Mouse (Mus musculus) liver, embryonic 11.5 days (tissue): ENCODE measurements around the gene Flnc. TPM values are rescaled to one million over a fixed set of nuclear protein-coding genes. Genes with fewer than 3 reads are reported as not detected.

Experiments used
- ATAC-seq: fragments of 200-750 bp; cut with Nextera tagmentation; replicated peaks from 2 replicates; pipeline ENCODE4 v1.8.0; 2017; ENCODE audit warnings: moderate number of reproducible peaks, mild to moderate bottlenecking, moderate TSS enrichment, moderate library complexity; ENCODE audit not compliant: low FRiP score
- DNase-seq: peaks from one replicate; pipeline ENCODE4 v3.0.0-alpha.2; 2017; ENCODE audit warnings: low spot score
- H3K27ac ChIP-seq: fragments of 300-500 bp; sonication (generic); 2 replicates; pipeline ENCODE4 v1.5.1; 2014; ENCODE audit warnings: mild to moderate bottlenecking, low read depth, low read length, control low read depth
- H3K27me3 ChIP-seq: fragments of 300-500 bp; sonication (generic); replicated peaks from 2 replicates; pipeline ENCODE4 v1.6.1; 2014; ENCODE audit warnings: low read length, mixed read lengths; ENCODE audit not compliant: control insufficient read depth, insufficient read depth
- H3K36me3 ChIP-seq: fragments of 300-500 bp; sonication (generic); 2 replicates; pipeline ENCODE4 v1.6.1; 2014; ENCODE audit warnings: mild to moderate bottlenecking, low read length, moderate library complexity, mixed read lengths; ENCODE audit not compliant: control insufficient read depth, insufficient read depth
- H3K4me1 ChIP-seq: fragments of 300-500 bp; sonication (generic); replicated peaks from 2 replicates; pipeline ENCODE4 v1.6.1; 2014; ENCODE audit warnings: low read length, mixed read lengths; ENCODE audit not compliant: control insufficient read depth, insufficient read depth
- H3K4me2 ChIP-seq: fragments of 300-500 bp; sonication (generic); 2 replicates; pipeline ENCODE4 v1.6.1; 2014; ENCODE audit warnings: mild to moderate bottlenecking, control low read depth, moderate library complexity
- H3K4me3 ChIP-seq: fragments of 300-500 bp; sonication (generic); 2 replicates; pipeline ENCODE4 v1.5.1; 2014; ENCODE audit warnings: low read depth, low read length, control low read depth
- H3K9ac ChIP-seq: fragments of 300-500 bp; sonication (generic); 2 replicates; pipeline ENCODE4 v1.6.1; 2014; ENCODE audit warnings: low read depth, low read length, control low read depth
- H3K9me3 ChIP-seq: fragments of 300-500 bp; sonication (generic); 2 replicates; pipeline ENCODE4 v1.6.1; 2016; ENCODE audit warnings: low read length, inconsistent platforms, mixed read lengths; ENCODE audit not compliant: control insufficient read depth
- WGBS: fragments of 180-500 bp; shearing (Covaris S2); extraction: QIAGEN DNeasy Blood & Tissue Kit; methylation state at CpG from one replicate; pipeline ENCODE4 v1.1.7; 2014; 5-methylcytosine and 5-hydroxymethylcytosine counted together
- polyA plus RNA-seq: library from polyadenylated mRNA; unstranded; fragments of >200 nt; fragmentation: Nextera tagmentation; extraction: Ambion mirVana; gene quantifications from 2 replicates; pipeline ENCODE4 v1.2.1, GENCODE M21; 2014

Gene Flnc
- polyA plus RNA-seq, 1 experiment from 2014 or later, result 6.2 TPM

GRCm38 (mm10) chr6:29395910-29396713, 36.9 kb upstream of the Flnc start, which contains the start of gene Ccdc136:
Ccdc136 (plus strand) TSS chr6:29396309.
- peaks cover 4% of the 10 kb centered on the region for H3K4me1 ChIP-seq
- H3K36me3 ChIP-seq, result no peaks in the 10 kb centered on the region
- peak within 1 kb of the TSS; percentile 43; the same call in 1 of the 2 replicates for H3K9ac ChIP-seq
- peaks cover 72% of the 10 kb centered on the region for H3K27me3 ChIP-seq
- ATAC-seq, result peak; percentile 80
- no peak within 1 kb of the TSS for H3K27ac ChIP-seq
- peak within 1 kb of the TSS; percentile 49 for H3K4me3 ChIP-seq
- no peaks in the 10 kb centered on the region for H3K9me3 ChIP-seq
- under 1% methylated on average over 46 of the region's 49 CpGs for WGBS
- H3K4me2 ChIP-seq, result peak within 1 kb of the TSS; percentile 59
- peak; percentile 73 for DNase-seq

GRCm38 (mm10) chr6:29396714-29397540, 36.1 kb upstream of the Flnc start:
- Histone ChIP-seq H3K4me1 (peaks cover 4% of the 10 kb centered on the region), H3K9me3 (no peaks in the 10 kb centered on the region), H3K36me3 (no peaks in the 10 kb centered on the region), H3K27me3 (peaks cover 71% of the 10 kb centered on the region), H3K9ac (0 out of 2 replicates have a peak overlapping the region, but pooled peaks have one; percentile 3), H3K27ac (no peak overlapping the region), H3K4me3 (peak overlapping the region; percentile 49), H3K4me2 (peak overlapping the region; percentile 59)
- DNase-seq (no peak), ATAC-seq (peak; percentile 20; the same call in 1 of the 2 replicates)
- 5% methylated on average over 24 of the region's 24 CpGs for WGBS

DNA sequence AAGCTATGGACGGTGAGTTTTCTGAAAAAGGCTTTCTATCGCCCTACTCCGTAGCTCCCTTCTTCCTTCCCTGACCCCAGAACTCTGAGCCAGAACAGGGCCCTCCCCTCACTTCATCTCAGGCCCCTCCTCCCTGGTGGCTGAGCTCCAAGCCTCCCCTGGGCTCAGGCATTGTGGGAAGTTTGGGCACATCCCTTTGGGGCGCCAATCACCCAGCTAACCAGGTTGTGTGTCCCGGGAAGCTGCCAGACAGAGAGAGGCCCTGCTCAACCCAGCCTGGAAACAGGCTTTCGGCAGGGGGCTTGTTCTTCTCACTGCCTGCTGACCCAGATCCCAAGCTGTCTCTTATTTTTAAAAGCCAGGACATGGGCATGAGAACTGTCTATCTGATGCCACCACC, 35.5 kb upstream of the Flnc start:
- WGBS, result 22% methylated on average over 6 of the region's 6 CpGs
- no peak overlapping the region for H3K9ac ChIP-seq

DNA sequence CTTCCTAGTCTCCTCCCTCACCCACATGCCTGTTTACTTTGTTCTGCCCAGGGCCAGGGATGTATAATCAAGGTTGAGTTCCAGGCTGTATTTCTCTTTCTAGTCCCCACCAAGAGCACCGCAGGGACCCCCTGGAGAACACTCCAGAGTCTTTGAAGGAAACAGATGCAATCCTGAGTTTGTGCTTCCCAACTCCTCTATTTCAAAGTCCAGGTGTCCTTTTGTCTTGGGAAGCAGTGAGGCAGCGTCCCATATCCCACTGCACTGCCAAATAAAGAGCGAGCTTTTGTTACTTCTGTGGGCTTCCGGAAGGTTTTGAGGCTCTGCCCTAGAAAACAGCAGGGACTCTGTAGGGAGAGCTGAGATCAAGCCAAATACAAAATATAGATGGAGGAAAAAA, 33.2 kb upstream of the Flnc start:
- Histone ChIP-seq H3K27me3 (peaks cover 58% of the 10 kb centered on the region), H3K4me3 (no peak overlapping the region)

More for the DNA sequence above, 35.5 kb upstream of the Flnc start:
- Histone ChIP-seq H3K4me1 (peaks cover 4% of the 10 kb centered on the region), H3K4me2 (peak overlapping the region; percentile 59), H3K9me3 (no peaks in the 10 kb centered on the region), H3K27ac (no peak overlapping the region), H3K27me3 (peaks cover 66% of the 10 kb centered on the region), H3K36me3 (no peaks in the 10 kb centered on the region), H3K4me3 (peak overlapping the region; percentile 49; the same call in 1 of the 2 replicates)
- ATAC-seq (no peak), DNase-seq (no peak)

GRCm38 (mm10) chr6:29402693-29403342, 30.2 kb upstream of the Flnc start:
- Histone ChIP-seq H3K4me3 (no peak overlapping the region), H3K9ac (no peak overlapping the region), H3K4me1 (0 out of 2 replicates have a peak, but pooled peaks cover 2% of the 10 kb centered on the region), H3K36me3 (no peaks in the 10 kb centered on the region), H3K9me3 (no peaks in the 10 kb centered on the region), H3K4me2 (peak overlapping the region; percentile 48), H3K27me3 (peaks cover 29% of the 10 kb centered on the region), H3K27ac (no peak overlapping the region)
- DNase-seq, result peak; percentile 43
- no peak for ATAC-seq
- WGBS, result 9% methylated on average over 34 of the region's 34 CpGs

More for the DNA sequence above, 33.2 kb upstream of the Flnc start:
- H3K36me3 ChIP-seq, result no peaks in the 10 kb centered on the region
- no peaks in the 10 kb centered on the region for H3K9me3 ChIP-seq
- H3K4me2 ChIP-seq, result no peak overlapping the region
- no peak overlapping the region for H3K27ac ChIP-seq
- no peak overlapping the region for H3K9ac ChIP-seq
- WGBS, result 80% methylated on average over 4 of the region's 4 CpGs
- H3K4me1 ChIP-seq, result peaks cover 6% of the 10 kb centered on the region
- ATAC-seq, result no peak
- DNase-seq, result no peak

- no peak overlapping the region for H3K4me2 ChIP-seq
- H3K27me3 ChIP-seq, result peaks cover 12% of the 10 kb centered on the region
- no peak for DNase-seq
- 79% methylated on average over 6 of the region's 6 CpGs for WGBS
- ATAC-seq, result no peak
- H3K4me3 ChIP-seq, result no peak overlapping the region
- H3K9me3 ChIP-seq, result no peaks in the 10 kb centered on the region
- H3K4me1 ChIP-seq, result 0 out of 2 replicates have a peak, but pooled peaks cover 2% of the 10 kb centered on the region
- no peak overlapping the region for H3K27ac ChIP-seq
- H3K9ac ChIP-seq, result no peak overlapping the region
- H3K36me3 ChIP-seq, result no peaks in the 10 kb centered on the region
These were observed 26.6 kb upstream of the Flnc start for GRCm38 (mm10) chr6:29406412-29406811.

- 62% methylated on average over 9 of the region's 9 CpGs for WGBS
- Histone ChIP-seq H3K4me3 (no peak overlapping the region), H3K4me1 (no peaks in the 10 kb centered on the region), H3K27me3 (0 out of 2 replicates have a peak, but pooled peaks cover 3% of the 10 kb centered on the region), H3K9ac (no peak overlapping the region), H3K36me3 (no peaks in the 10 kb centered on the region), H3K9me3 (no peaks in the 10 kb centered on the region), H3K4me2 (no peak overlapping the region), H3K27ac (no peak overlapping the region)
- DNase-seq (no peak), ATAC-seq (no peak)
These were observed 17.6 kb upstream of the Flnc start for GRCm38 (mm10) chr6:29415446-29415845.

- Histone ChIP-seq H3K9ac (no peak overlapping the region), H3K27me3 (0 out of 2 replicates have a peak, but pooled peaks cover 3% of the 10 kb centered on the region), H3K4me3 (no peak overlapping the region), H3K27ac (no peak overlapping the region), H3K36me3 (no peaks in the 10 kb centered on the region), H3K4me1 (no peaks in the 10 kb centered on the region), H3K9me3 (no peaks in the 10 kb centered on the region), H3K4me2 (no peak overlapping the region)
- DNase-seq, result no peak
- no peak for ATAC-seq
- 75% methylated on average over 2 of the region's 2 CpGs for WGBS
These were observed 12.5 kb upstream of the Flnc start for GRCm38 (mm10) chr6:29420596-29420995.
